Mouse (Mus musculus): ENCODE data around the gene 1700025B11Rik. TPM values are rescaled to one million over a fixed set of nuclear protein-coding genes. Genes with fewer than 3 reads are reported as not detected.
"Not testable (repeated sequence)": the region's sequence is repeated elsewhere in the genome, so short reads cannot be mapped to it uniquely, and the experiment has no call there.

Gene 1700025B11Rik
- polyA plus RNA-seq, 1 experiment from 2014 or later = not detected

- 61% methylated on average over 1 of the region's 1 CpGs for WGBS
Observed at GRCm38 (mm10) chr15:77581681-77582080, 20.0 kb upstream of the 1700025B11Rik start.

GRCm38 (mm10) chr15:77579311-77579710 is 17.6 kb upstream of the 1700025B11Rik start:
- H3K4me2 ChIP-seq = no peak overlapping the region
- no peaks in the 10 kb centered on the region for H3K36me3 ChIP-seq (ENCODE audit: control insufficient read depth, insufficient read depth, low read length)
- H3K27me3 ChIP-seq (ENCODE audit: control insufficient read depth, insufficient read depth, low read length) = no peaks in the 10 kb centered on the region
- H3K27ac ChIP-seq (ENCODE audit: low read depth, low read length) = no peak overlapping the region
- H3K9ac ChIP-seq (ENCODE audit: low read length) = no peak overlapping the region
- 91% methylated on average over 4 of the region's 4 CpGs for WGBS
- ATAC-seq (ENCODE audit: low FRiP score) = no peak
- no peak for DNase-seq (ENCODE audit: low spot score, missing footprints)
- H3K9me3 ChIP-seq (ENCODE audit: control insufficient read depth, low read length) = 0 out of 2 replicates have a peak, but pooled peaks cover 3% of the 10 kb centered on the region
- no peak overlapping the region for H3K4me3 ChIP-seq (ENCODE audit: low read depth, low read length)
- H3K4me1 ChIP-seq (ENCODE audit: control insufficient read depth, insufficient read depth, low read length) = no peaks in the 10 kb centered on the region

More at GRCm38 (mm10) chr15:77581681-77582080, 20.0 kb upstream of the 1700025B11Rik start:
- DNase-seq (ENCODE audit: low spot score, missing footprints) = no peak
- Histone ChIP-seq H3K4me3 (ENCODE audit: low read depth, low read length) (no peak overlapping the region), H3K27me3 (ENCODE audit: control insufficient read depth, insufficient read depth, low read length) (no peaks in the 10 kb centered on the region), H3K4me1 (ENCODE audit: control insufficient read depth, insufficient read depth, low read length) (no peaks in the 10 kb centered on the region), H3K36me3 (ENCODE audit: control insufficient read depth, insufficient read depth, low read length) (no peaks in the 10 kb centered on the region), H3K9ac (ENCODE audit: low read length) (no peak overlapping the region), H3K4me2 (no peak overlapping the region), H3K9me3 (ENCODE audit: control insufficient read depth, low read length) (0 out of 2 replicates have a peak, but pooled peaks cover 3% of the 10 kb centered on the region), H3K27ac (ENCODE audit: low read depth, low read length) (no peak overlapping the region)
- no peak for ATAC-seq (ENCODE audit: low FRiP score)

- Histone ChIP-seq H3K4me1 (ENCODE audit: control insufficient read depth, insufficient read depth, low read length) (no peaks in the 10 kb centered on the region), H3K4me2 (no peak overlapping the region), H3K9me3 (ENCODE audit: control insufficient read depth, low read length) (0 out of 2 replicates have a peak, but pooled peaks cover 2% of the 10 kb centered on the region), H3K27ac (ENCODE audit: low read depth, low read length) (no peak overlapping the region), H3K4me3 (ENCODE audit: low read depth, low read length) (no peak overlapping the region), H3K27me3 (ENCODE audit: control insufficient read depth, insufficient read depth, low read length) (no peaks in the 10 kb centered on the region), H3K36me3 (ENCODE audit: control insufficient read depth, insufficient read depth, low read length) (no peaks in the 10 kb centered on the region), H3K9ac (ENCODE audit: low read length) (no peak overlapping the region)
- WGBS = 86% methylated on average over 2 of the region's 2 CpGs
- DNase-seq (ENCODE audit: low spot score, missing footprints) (no peak), ATAC-seq (ENCODE audit: low FRiP score) (no peak)
Observed at GRCm38 (mm10) chr15:77578801-77579200, 17.1 kb upstream of the 1700025B11Rik start.

- Histone ChIP-seq H3K4me1 (ENCODE audit: control insufficient read depth, insufficient read depth, low read length) (no peaks in the 10 kb centered on the region), H3K36me3 (ENCODE audit: control insufficient read depth, insufficient read depth, low read length) (no peaks in the 10 kb centered on the region), H3K4me3 (ENCODE audit: low read depth, low read length) (no peak overlapping the region), H3K4me2 (no peak overlapping the region), H3K9ac (ENCODE audit: low read length) (no peak overlapping the region), H3K27me3 (ENCODE audit: control insufficient read depth, insufficient read depth, low read length) (no peaks in the 10 kb centered on the region), H3K27ac (ENCODE audit: low read depth, low read length) (no peak overlapping the region), H3K9me3 (ENCODE audit: control insufficient read depth, low read length) (no peaks in the 10 kb centered on the region)
- DNase-seq (ENCODE audit: low spot score, missing footprints) (no peak), ATAC-seq (ENCODE audit: low FRiP score) (no peak)
Observed at GRCm38 (mm10) chr15:77563219-77563618, 1.5 kb upstream of the 1700025B11Rik start.

GRCm38 (mm10) chr15:77539221-77539620 is 22.5 kb downstream of the 1700025B11Rik start:
- H3K36me3 ChIP-seq (ENCODE audit: control insufficient read depth, insufficient read depth, low read length); H3K4me2 ChIP-seq; H3K4me1 ChIP-seq (ENCODE audit: control insufficient read depth, insufficient read depth, low read length); H3K4me3 ChIP-seq (ENCODE audit: low read depth, low read length); H3K9ac ChIP-seq (ENCODE audit: low read length); H3K27me3 ChIP-seq (ENCODE audit: control insufficient read depth, insufficient read depth, low read length); ATAC-seq (ENCODE audit: low FRiP score); H3K27ac ChIP-seq (ENCODE audit: low read depth, low read length); DNase-seq (ENCODE audit: low spot score, missing footprints); H3K9me3 ChIP-seq (ENCODE audit: control insufficient read depth, low read length): not testable (repeated sequence)
- WGBS = 47% methylated on average over 1 of the region's 1 CpGs

- no peak for DNase-seq (ENCODE audit: low spot score, missing footprints)
- no peak for ATAC-seq (ENCODE audit: low FRiP score)
- H3K9ac ChIP-seq (ENCODE audit: low read length) = no peak within 1 kb of the TSS
- H3K9me3 ChIP-seq (ENCODE audit: control insufficient read depth, low read length) = no peaks in the 10 kb centered on the region
- H3K36me3 ChIP-seq (ENCODE audit: control insufficient read depth, insufficient read depth, low read length) = no peaks in the 10 kb centered on the region
- no peak within 1 kb of the TSS for H3K4me2 ChIP-seq
- no peaks in the 10 kb centered on the region for H3K4me1 ChIP-seq (ENCODE audit: control insufficient read depth, insufficient read depth, low read length)
- no peak within 1 kb of the TSS for H3K4me3 ChIP-seq (ENCODE audit: low read depth, low read length)
- no peak within 1 kb of the TSS for H3K27ac ChIP-seq (ENCODE audit: low read depth, low read length)
- no peaks in the 10 kb centered on the region for H3K27me3 ChIP-seq (ENCODE audit: control insufficient read depth, insufficient read depth, low read length)
Observed at GRCm38 (mm10) chr15:77533216-77533615, 28.5 kb downstream of the 1700025B11Rik start, which contains the start of gene Apol7c. Gene Apol7c, minus strand, starts transcription at chr15:77533316.

- H3K4me3 ChIP-seq (ENCODE audit: low read depth, low read length); H3K9ac ChIP-seq (ENCODE audit: low read length); H3K4me1 ChIP-seq (ENCODE audit: control insufficient read depth, insufficient read depth, low read length); H3K27ac ChIP-seq (ENCODE audit: low read depth, low read length); H3K4me2 ChIP-seq; H3K27me3 ChIP-seq (ENCODE audit: control insufficient read depth, insufficient read depth, low read length); ATAC-seq (ENCODE audit: low FRiP score); H3K36me3 ChIP-seq (ENCODE audit: control insufficient read depth, insufficient read depth, low read length); H3K9me3 ChIP-seq (ENCODE audit: control insufficient read depth, low read length): not testable (repeated sequence)
- 14% methylated on average over 6 of the region's 6 CpGs for WGBS
- peak; percentile 93 for DNase-seq (ENCODE audit: low spot score, missing footprints)
Observed at GRCm38 (mm10) chr15:77523186-77523843, 38.4 kb downstream of the 1700025B11Rik start.

GRCm38 (mm10) chr15:77520596-77520995 is 41.1 kb downstream of the 1700025B11Rik start:
- not testable (repeated sequence) for DNase-seq (ENCODE audit: low spot score, missing footprints); H3K27me3 ChIP-seq (ENCODE audit: control insufficient read depth, insufficient read depth, low read length); H3K4me1 ChIP-seq (ENCODE audit: control insufficient read depth, insufficient read depth, low read length); H3K36me3 ChIP-seq (ENCODE audit: control insufficient read depth, insufficient read depth, low read length); ATAC-seq (ENCODE audit: low FRiP score); H3K4me3 ChIP-seq (ENCODE audit: low read depth, low read length); H3K9me3 ChIP-seq (ENCODE audit: control insufficient read depth, low read length); H3K9ac ChIP-seq (ENCODE audit: low read length); H3K4me2 ChIP-seq; H3K27ac ChIP-seq (ENCODE audit: low read depth, low read length)
- 76% methylated on average over 4 of the region's 4 CpGs for WGBS

All from midbrain, embryonic 11.5 days (tissue).